Mouse (Mus musculus): Measurements from ENCODE around the gene Kcna5. TPM values are rescaled to one million over a fixed set of nuclear protein-coding genes. Genes with fewer than 3 reads are reported as not detected.
A peak's percentile ranks its signal among the peaks of the same experiment; 100 is the strongest.

The Kcna5 gene
- polyA plus RNA-seq, 1 experiment from 2014 or later, result 6.2 TPM

DNA sequence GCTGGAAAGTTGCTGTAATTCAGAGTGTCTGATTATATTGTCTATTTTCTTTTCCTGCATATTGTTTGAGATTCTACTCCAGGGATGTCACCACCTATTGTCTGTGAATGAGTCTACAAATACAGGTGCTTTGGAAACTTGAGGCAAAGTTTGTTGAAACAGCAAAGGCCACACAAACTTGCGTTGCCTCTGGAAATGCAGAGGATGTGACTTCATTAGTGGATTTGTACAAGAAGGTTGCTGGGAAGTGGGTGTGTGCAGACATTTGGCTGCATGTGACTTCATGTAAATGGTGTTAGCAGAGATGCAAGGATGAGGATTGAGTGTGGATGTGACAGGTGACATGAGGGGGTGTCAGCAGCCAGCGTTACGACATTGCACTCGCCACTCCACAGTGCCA, 1.7 kb upstream of the Kcna5 start:
- Histone ChIP-seq H3K27ac (replicated peaks) (no peak overlapping the region), H3K9me3 (no peaks in the 10 kb centered on the region), H3K4me3 (no peak overlapping the region), H3K4me2 (no peak overlapping the region), H3K4me1 (peaks cover 61% of the 10 kb centered on the region), H3K9ac (no peak overlapping the region), H3K27me3 (replicated peaks) (peaks cover 28% of the 10 kb centered on the region), H3K36me3 (no peaks in the 10 kb centered on the region)
- 53% methylated on average over 4 of the region's 4 CpGs for WGBS
- ATAC-seq (ENCODE audit: extremely low read depth, insufficient number of reproducible peaks, low FRiP score, low TSS enrichment), result no peak

DNA sequence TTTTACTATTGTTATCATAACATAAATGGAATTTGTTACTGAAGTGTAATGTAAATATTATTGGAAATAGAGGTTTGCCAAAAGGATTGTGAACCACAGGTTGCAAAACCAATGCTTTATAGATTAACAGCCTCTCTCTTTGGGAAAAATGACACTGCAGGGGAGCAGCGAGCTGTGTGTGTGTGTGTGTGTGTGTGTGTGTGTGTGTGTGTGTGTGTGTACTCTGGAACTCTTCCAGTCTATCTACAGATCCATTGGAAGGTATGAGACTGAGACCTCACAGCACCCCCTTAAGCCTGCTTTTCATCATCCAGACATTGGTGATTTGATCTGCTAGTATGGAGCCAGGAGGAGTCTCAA, 679 bp upstream of the Kcna5 start:
- H3K9me3 ChIP-seq, result no peaks in the 10 kb centered on the region
- H3K36me3 ChIP-seq, result no peaks in the 10 kb centered on the region
- H3K27me3 ChIP-seq (replicated peaks), result peaks cover 20% of the 10 kb centered on the region
- H3K4me3 ChIP-seq, result no peak overlapping the region
- no peak for ATAC-seq (ENCODE audit: extremely low read depth, insufficient number of reproducible peaks, low FRiP score, low TSS enrichment)
- peak overlapping the region; percentile 73; the same call in 1 of the 2 replicates for H3K4me2 ChIP-seq
- no peak overlapping the region for H3K9ac ChIP-seq
- H3K27ac ChIP-seq (replicated peaks), result peak overlapping the region; percentile 64
- peaks cover 62% of the 10 kb centered on the region for H3K4me1 ChIP-seq
- WGBS, result 19% methylated on average over 1 of the region's 1 CpGs

DNA sequence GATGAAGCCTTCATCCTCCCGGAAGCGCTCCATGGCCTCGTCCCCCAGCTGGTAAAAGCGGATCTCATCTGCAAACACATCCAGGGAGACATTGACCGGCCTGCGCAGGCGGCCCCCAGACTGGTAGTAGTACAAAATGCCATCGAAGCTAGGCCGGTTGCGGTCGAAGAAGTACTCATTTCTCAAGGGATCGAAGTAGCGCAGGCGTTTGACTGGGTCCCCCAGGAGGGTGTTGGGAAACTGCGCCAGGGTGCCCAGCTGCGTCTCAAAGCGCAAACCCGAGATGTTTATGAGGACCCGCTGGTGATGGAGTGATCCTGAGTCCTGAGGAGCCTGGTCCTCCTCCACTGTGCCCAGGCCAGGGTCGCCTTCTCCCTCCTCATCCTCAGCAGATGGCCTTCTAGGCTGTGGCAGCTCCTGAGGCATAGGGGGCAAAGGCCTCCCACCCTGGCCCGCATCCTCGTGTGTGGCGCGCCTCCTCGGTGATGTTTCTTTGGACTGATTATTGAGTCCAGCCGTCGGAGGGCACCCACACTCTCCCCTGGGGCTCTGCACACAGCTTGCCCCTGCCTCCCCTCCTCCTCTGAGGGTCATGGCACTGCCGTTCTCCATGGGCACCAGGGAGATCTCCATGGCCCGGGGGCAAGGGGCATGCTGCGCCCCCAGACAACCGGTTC, 543 bp downstream of the Kcna5 start:
- 12% methylated on average over 31 of the region's 31 CpGs for WGBS
- Histone ChIP-seq H3K9me3 (no peaks in the 10 kb centered on the region), H3K27me3 (replicated peaks) (peaks cover 17% of the 10 kb centered on the region), H3K9ac (peak overlapping the region; percentile 72), H3K36me3 (no peaks in the 10 kb centered on the region), H3K4me2 (peak overlapping the region; percentile 73), H3K27ac (replicated peaks) (peak overlapping the region; percentile 64), H3K4me3 (peak overlapping the region; percentile 49), H3K4me1 (peaks cover 68% of the 10 kb centered on the region)
- no peak; the same call in 1 of the 2 replicates for ATAC-seq (ENCODE audit: extremely low read depth, insufficient number of reproducible peaks, low FRiP score, low TSS enrichment)

DNA sequence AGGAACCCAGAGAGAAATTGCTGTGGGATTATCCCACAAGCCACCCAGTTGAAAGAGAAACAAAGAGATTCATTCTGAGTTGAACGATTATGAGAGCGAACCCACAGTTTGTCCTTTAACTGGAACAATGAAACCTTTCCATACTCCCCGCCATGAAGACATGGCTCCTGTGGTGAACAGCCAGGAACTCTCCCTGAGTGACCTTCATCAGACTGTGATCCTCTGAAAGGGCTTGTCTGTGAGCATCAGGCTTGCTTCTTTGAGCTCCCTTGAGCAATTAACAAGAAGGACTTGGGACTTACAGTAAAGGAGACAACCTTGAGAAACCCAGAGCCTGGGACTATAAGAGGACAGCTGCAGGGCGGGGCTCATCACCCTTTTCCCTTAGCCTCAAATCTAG, 3.9 kb downstream of the Kcna5 start:
- Histone ChIP-seq H3K4me2 (peak overlapping the region; percentile 0; the same call in 1 of the 2 replicates), H3K9ac (no peak overlapping the region), H3K9me3 (no peaks in the 10 kb centered on the region), H3K27ac (replicated peaks) (no peak overlapping the region), H3K36me3 (no peaks in the 10 kb centered on the region), H3K4me1 (peaks cover 53% of the 10 kb centered on the region), H3K27me3 (replicated peaks) (peaks cover 17% of the 10 kb centered on the region), H3K4me3 (no peak overlapping the region)
- 72% methylated on average over 4 of the region's 4 CpGs for WGBS
- ATAC-seq (ENCODE audit: extremely low read depth, insufficient number of reproducible peaks, low FRiP score, low TSS enrichment), result no peak

DNA sequence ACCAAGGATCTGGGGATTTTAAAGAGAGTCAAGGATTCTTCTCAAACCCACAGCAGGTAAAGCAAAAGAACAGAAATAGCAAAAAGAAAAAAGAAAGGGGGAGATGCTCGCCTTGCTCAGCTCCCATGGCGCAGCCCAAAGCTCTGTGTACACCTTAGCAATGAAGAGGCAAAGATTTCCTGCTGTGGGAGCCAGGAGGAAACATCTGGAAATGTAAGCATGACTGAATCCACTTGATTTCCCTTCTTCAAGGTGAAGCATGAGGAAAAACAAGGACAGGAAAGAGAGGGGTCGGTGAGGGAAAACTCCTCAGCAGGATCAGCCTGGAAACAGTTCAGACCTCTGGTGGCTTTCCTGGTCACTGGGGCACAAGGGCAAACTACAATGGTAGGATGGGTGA, 5.2 kb downstream of the Kcna5 start:
- 72% methylated on average over 3 of the region's 3 CpGs for WGBS
- no peaks in the 10 kb centered on the region for H3K9me3 ChIP-seq
- no peak overlapping the region for H3K27ac ChIP-seq (replicated peaks)
- ATAC-seq (ENCODE audit: extremely low read depth, insufficient number of reproducible peaks, low FRiP score, low TSS enrichment), result no peak
- H3K9ac ChIP-seq, result no peak overlapping the region
- no peak overlapping the region for H3K4me3 ChIP-seq
- no peak overlapping the region for H3K4me2 ChIP-seq
- H3K4me1 ChIP-seq, result peaks cover 47% of the 10 kb centered on the region
- H3K27me3 ChIP-seq (replicated peaks), result peaks cover 17% of the 10 kb centered on the region
- H3K36me3 ChIP-seq, result no peaks in the 10 kb centered on the region

DNA sequence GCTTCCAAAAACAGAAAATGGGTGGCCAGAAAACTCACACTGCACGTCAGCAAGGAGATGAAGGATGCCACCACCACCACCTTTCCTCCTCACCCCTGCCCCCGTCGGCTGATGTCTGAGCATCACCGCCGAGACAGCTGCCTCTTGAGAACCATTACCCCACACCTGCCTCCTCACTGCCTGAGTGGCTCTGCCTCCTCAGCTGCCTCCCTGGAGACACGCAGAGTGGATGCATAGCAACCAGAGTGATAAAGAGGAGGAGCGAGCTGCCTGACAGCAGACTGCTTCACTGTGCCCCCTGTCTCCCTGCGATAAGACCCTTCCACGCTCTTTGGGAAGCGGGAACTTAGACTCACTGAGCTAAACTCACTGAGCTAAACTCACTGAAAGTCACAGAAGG, 20.5 kb downstream of the Kcna5 start:
- H3K27ac ChIP-seq (replicated peaks), result no peak overlapping the region
- H3K36me3 ChIP-seq, result no peaks in the 10 kb centered on the region
- peaks cover 16% of the 10 kb centered on the region for H3K4me1 ChIP-seq
- no peaks in the 10 kb centered on the region for H3K9me3 ChIP-seq
- H3K4me3 ChIP-seq, result no peak overlapping the region
- no peak for ATAC-seq (ENCODE audit: extremely low read depth, insufficient number of reproducible peaks, low FRiP score, low TSS enrichment)
- no peak overlapping the region for H3K9ac ChIP-seq
- peaks cover 8% of the 10 kb centered on the region; the same call in 1 of the 2 replicates for H3K27me3 ChIP-seq (replicated peaks)
- no peak overlapping the region for H3K4me2 ChIP-seq
- WGBS, result 11% methylated on average over 10 of the region's 10 CpGs

DNA sequence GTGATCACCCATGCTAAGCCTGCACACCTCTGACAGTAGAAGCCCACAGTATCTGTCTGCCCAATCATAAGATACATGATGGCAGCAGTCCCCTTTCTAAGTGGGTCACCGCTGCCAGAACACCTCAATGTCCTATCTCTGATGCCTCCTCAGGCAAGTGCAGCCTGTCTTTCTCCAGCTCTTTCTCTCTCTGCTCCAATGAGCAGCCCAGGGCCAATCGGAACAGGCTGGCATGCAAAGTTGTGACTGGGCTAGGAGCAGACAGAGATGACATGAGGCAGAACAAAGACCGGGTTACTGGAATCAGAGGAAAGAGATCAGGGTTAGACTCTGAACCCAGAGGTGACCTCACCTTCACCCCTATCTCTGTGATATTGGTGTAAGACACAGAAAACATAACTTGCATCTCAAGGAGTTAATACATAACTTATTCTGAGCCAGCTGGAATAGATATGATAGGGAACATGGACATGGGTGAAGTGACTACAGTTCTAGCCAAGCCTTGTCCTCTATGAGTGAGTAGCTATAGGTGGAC, 21.4 kb downstream of the Kcna5 start:
- WGBS, result 54% methylated on average over 3 of the region's 3 CpGs
- Histone ChIP-seq H3K27ac (replicated peaks) (no peak overlapping the region), H3K4me1 (peaks cover 16% of the 10 kb centered on the region), H3K36me3 (no peaks in the 10 kb centered on the region), H3K27me3 (replicated peaks) (peaks cover 8% of the 10 kb centered on the region; the same call in 1 of the 2 replicates), H3K4me3 (no peak overlapping the region), H3K4me2 (no peak overlapping the region), H3K9ac (no peak overlapping the region), H3K9me3 (no peaks in the 10 kb centered on the region)
- ATAC-seq (ENCODE audit: extremely low read depth, insufficient number of reproducible peaks, low FRiP score, low TSS enrichment), result no peak

DNA sequence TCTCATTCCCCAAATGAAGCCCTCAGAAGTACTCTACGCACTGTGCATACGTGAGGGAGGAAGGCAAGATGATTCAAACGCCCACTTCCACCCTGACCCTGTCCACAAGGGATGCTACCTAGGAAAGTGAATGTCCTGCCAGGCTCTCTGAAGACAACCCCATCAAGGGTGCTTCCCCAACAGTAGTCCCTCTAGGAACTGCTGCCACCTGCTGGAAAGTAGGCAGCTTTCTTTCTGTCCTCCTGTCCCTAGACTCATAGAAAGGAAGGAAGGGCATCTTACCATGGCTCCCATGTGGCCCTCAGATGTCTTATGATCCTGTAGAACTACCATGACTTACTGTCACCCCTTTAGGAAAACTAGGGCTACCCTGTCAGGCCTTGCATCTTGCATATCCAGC, 22.1 kb downstream of the Kcna5 start:
- WGBS, result 79% methylated on average over 3 of the region's 3 CpGs
- no peaks in the 10 kb centered on the region for H3K9me3 ChIP-seq
- H3K36me3 ChIP-seq, result no peaks in the 10 kb centered on the region
- peaks cover 8% of the 10 kb centered on the region; the same call in 1 of the 2 replicates for H3K27me3 ChIP-seq (replicated peaks)
- no peak overlapping the region for H3K4me3 ChIP-seq
- H3K4me2 ChIP-seq, result no peak overlapping the region
- no peak overlapping the region for H3K9ac ChIP-seq
- H3K4me1 ChIP-seq, result peaks cover 16% of the 10 kb centered on the region
- no peak for ATAC-seq (ENCODE audit: extremely low read depth, insufficient number of reproducible peaks, low FRiP score, low TSS enrichment)
- H3K27ac ChIP-seq (replicated peaks), result no peak overlapping the region

DNA sequence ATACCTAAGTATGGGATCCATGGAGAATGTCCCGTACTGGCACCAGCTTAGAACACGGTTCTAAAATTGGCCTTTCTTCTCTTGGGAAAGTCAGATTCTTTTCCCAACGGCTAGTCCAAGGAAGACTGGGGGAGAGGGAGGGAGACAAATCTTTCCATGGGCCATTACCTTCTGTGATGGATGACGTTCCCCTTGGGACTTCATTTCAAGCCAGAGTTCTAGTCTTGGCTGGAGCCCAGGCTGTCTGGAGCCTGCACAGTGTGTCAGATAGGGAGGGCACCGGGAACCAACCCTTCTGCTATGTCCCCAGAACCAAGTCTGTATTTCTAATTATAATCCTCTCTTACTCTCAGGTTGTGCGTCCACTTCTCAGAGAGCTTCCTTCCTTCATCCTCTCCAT, 26.5 kb downstream of the Kcna5 start:
- Histone ChIP-seq H3K36me3 (no peaks in the 10 kb centered on the region), H3K4me2 (no peak overlapping the region), H3K4me3 (no peak overlapping the region), H3K27me3 (replicated peaks) (peaks cover 2% of the 10 kb centered on the region; the same call in 1 of the 2 replicates), H3K9ac (no peak overlapping the region), H3K4me1 (peaks cover 9% of the 10 kb centered on the region), H3K27ac (replicated peaks) (no peak overlapping the region), H3K9me3 (no peaks in the 10 kb centered on the region)
- 66% methylated on average over 6 of the region's 6 CpGs for WGBS
- ATAC-seq (ENCODE audit: extremely low read depth, insufficient number of reproducible peaks, low FRiP score, low TSS enrichment), result no peak

DNA sequence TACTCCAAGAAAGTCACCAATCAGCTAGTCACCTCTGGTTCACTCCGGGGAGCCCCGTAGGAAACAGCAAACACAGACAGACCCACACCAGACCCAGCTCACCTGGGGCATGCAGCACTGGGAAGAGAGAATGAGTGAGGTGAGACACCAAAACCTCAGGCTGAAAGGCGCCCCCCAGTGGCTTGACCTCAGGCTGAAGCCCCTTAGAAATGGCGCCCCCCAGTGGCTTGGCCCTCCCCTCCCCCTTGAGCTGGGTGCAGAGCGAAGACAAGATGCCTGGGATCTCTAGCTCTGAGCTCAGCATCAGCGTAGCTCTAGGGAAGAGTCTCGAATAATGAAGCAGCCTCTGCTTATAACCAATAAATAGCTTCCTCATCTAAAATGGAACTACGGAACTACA, 31.3 kb downstream of the Kcna5 start:
- H3K4me2 ChIP-seq, result no peak overlapping the region
- peaks cover 7% of the 10 kb centered on the region for H3K4me1 ChIP-seq
- no peaks in the 10 kb centered on the region for H3K9me3 ChIP-seq
- peaks cover 10% of the 10 kb centered on the region for H3K27me3 ChIP-seq (replicated peaks)
- H3K4me3 ChIP-seq, result no peak overlapping the region
- no peaks in the 10 kb centered on the region for H3K36me3 ChIP-seq
- H3K9ac ChIP-seq, result no peak overlapping the region
- 79% methylated on average over 8 of the region's 8 CpGs for WGBS
- no peak overlapping the region for H3K27ac ChIP-seq (replicated peaks)
- no peak for ATAC-seq (ENCODE audit: extremely low read depth, insufficient number of reproducible peaks, low FRiP score, low TSS enrichment)

DNA sequence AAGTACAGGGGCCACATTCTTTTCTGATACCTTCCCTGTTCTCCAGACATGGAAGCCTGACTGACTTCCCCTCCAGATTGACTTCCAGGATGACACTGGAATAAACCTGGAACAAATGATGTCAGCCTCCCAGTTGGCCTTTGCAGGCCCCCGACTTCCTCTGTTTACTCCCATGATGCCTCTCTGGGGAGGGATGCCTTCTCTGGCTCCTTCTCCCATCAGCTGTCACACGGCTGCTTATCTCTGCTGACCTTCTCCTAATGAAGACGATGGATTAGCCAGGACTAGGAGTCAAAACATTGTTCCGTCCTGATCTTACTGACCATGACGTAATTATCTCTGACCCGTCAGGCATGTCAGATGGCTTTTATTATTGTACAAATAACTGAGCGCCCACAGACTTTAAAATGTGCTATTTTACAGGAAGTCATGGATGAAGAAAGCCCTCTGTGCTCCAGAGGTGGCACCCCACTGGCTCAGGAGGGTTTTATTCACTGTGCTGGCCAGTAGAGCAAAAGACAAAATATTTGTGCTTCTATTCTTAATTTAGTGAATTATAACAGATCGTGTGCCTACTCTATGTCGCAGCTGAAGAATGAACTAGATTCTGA, 32.4 kb downstream of the Kcna5 start:
- Histone ChIP-seq H3K9me3 (no peaks in the 10 kb centered on the region), H3K4me2 (no peak overlapping the region), H3K27ac (replicated peaks) (peak overlapping the region; percentile 39; the same call in 1 of the 2 replicates), H3K27me3 (replicated peaks) (peaks cover 18% of the 10 kb centered on the region), H3K4me1 (peaks cover 7% of the 10 kb centered on the region), H3K9ac (no peak overlapping the region), H3K36me3 (no peaks in the 10 kb centered on the region), H3K4me3 (no peak overlapping the region)
- 26% methylated on average over 9 of the region's 9 CpGs for WGBS
- no peak for ATAC-seq (ENCODE audit: extremely low read depth, insufficient number of reproducible peaks, low FRiP score, low TSS enrichment)

DNA sequence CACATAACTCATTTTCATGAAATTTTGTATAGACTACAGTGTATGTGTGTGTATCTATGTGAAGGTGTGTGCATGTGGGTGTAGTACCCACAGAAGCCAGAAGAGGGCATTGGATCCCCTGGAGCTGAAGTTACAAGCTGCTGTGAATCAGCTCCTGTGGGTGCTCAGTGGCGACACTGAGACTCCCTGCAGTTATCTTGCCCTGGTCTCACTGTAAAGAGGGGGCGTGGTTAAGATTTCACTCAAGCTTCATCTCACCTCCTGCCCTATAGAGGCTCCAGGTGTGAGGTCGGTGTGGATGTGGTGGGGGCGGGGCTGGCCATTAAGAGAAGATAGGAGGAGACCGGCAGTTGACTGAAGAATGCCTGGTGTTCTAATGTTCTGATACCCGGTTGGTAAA, 34.2 kb downstream of the Kcna5 start:
- Histone ChIP-seq H3K9me3 (no peaks in the 10 kb centered on the region), H3K36me3 (no peaks in the 10 kb centered on the region), H3K4me3 (no peak overlapping the region), H3K4me2 (no peak overlapping the region), H3K27me3 (replicated peaks) (peaks cover 18% of the 10 kb centered on the region), H3K9ac (no peak overlapping the region), H3K27ac (replicated peaks) (no peak overlapping the region), H3K4me1 (peaks cover 7% of the 10 kb centered on the region)
- no peak for ATAC-seq (ENCODE audit: extremely low read depth, insufficient number of reproducible peaks, low FRiP score, low TSS enrichment)
- WGBS, result 76% methylated on average over 6 of the region's 6 CpGs

All from heart, embryonic 13.5 days (tissue).